Mouse (Mus musculus) ES-E14 (cell line): Measurements from ENCODE around the gene Olfr576. TPM values are rescaled to one million over a fixed set of nuclear protein-coding genes. Genes with fewer than 3 reads are reported as not detected.

ENCODE experiments used
- DNase-seq: peaks from one replicate; pipeline ENCODE4 v3.0.0-alpha.2; 2013; ENCODE audit warnings: low read depth, low spot score
- H3K27ac ChIP-seq: 2 replicates; pipeline ENCODE4 v1.5.1; 2012; ENCODE audit warnings: low read depth, mild to moderate bottlenecking, low read length, moderate library complexity, mixed read lengths; ENCODE audit not compliant: poor library complexity, insufficient read depth, severe bottlenecking
- H3K36me3 ChIP-seq: 2 replicates; pipeline ENCODE4 v1.6.1; 2012; ENCODE audit warnings: mild to moderate bottlenecking, low read length, moderate library complexity, mixed read lengths; ENCODE audit not compliant: control insufficient read depth, poor library complexity, insufficient read depth, severe bottlenecking
- H3K4me1 ChIP-seq, 2 experiments: fragments of 150-350 bp in 1 of 2; sonication (generic) in 1 of 2; 2 replicates each; pipeline ENCODE4 v1.6.1; 2012; ENCODE audit warnings: low read length in 2 of 2, mild to moderate bottlenecking in 1 of 2, mixed read lengths in 1 of 2; ENCODE audit not compliant: control insufficient read depth in 2 of 2, insufficient read depth in 2 of 2, poor library complexity in 1 of 2
- H3K4me3 ChIP-seq, 2 experiments: fragments of 150-350 bp in 1 of 2; sonication (generic) in 1 of 2; 2 replicates each; pipeline ENCODE4 v1.5.1; 2012; ENCODE audit warnings: low read length in 2 of 2, low read depth in 1 of 2, mild to moderate bottlenecking in 1 of 2, mixed read lengths in 1 of 2; ENCODE audit not compliant: insufficient read depth in 1 of 2, poor library complexity in 1 of 2, severe bottlenecking in 1 of 2
- H3K9ac ChIP-seq: 2 replicates; pipeline ENCODE4 v1.6.1; 2012; ENCODE audit warnings: low read depth, mild to moderate bottlenecking, low read length, mixed read lengths; ENCODE audit not compliant: poor library complexity, insufficient read depth, severe bottlenecking
- H3K9me3 ChIP-seq: fragments of 150-350 bp; sonication (generic); 2 replicates; pipeline ENCODE4 v1.6.1; 2012; ENCODE audit warnings: low read depth, mild to moderate bottlenecking, low read length; ENCODE audit not compliant: control insufficient read depth, insufficient read depth
- CHD2 ChIP-seq: IDR thresholded peaks from 2 replicates; pipeline ENCODE4 v1.6.1; 2014; ENCODE audit warnings: mild to moderate bottlenecking, low read depth, low read length, inconsistent platforms
- HCFC1 ChIP-seq: IDR thresholded peaks from 2 replicates; pipeline ENCODE4 v1.6.1; 2012; ENCODE audit warnings: low read length, inconsistent platforms, borderline replicate concordance; ENCODE audit not compliant: insufficient read depth
- MAFK ChIP-seq: IDR thresholded peaks from 2 replicates; pipeline ENCODE4 v1.6.1; 2014; ENCODE audit warnings: mild to moderate bottlenecking, low read depth, low read length, inconsistent platforms; ENCODE audit not compliant: insufficient read depth
- ZC3H11A ChIP-seq: IDR thresholded peaks from 2 replicates; pipeline ENCODE4 v1.6.1; 2012; ENCODE audit warnings: low read depth, mild to moderate bottlenecking, inconsistent platforms, low read length, borderline replicate concordance
- ZNF384 ChIP-seq: IDR thresholded peaks from 2 replicates; pipeline ENCODE4 v1.6.1; 2012; ENCODE audit warnings: low read depth, low read length, inconsistent platforms
- in situ Hi-C, 2 experiments: fragments of 600-800 bp; cut with MboI; formaldehyde crosslinking; loops; one replicate each; pipeline ENCODE4 v1.15.1; 2025; ENCODE audit warnings: low sequenced_read_pairs in 2 of 2, inconsistent platforms in 1 of 2; ENCODE audit not compliant: unreplicated experiment in 2 of 2
- total RNA-seq: library from RNA; depleted of rRNA; stranded (reverse); fragments of 300-350 nt; gene quantifications from 2 replicates; pipeline ENCODE4 v1.2.3, GENCODE M21; 2012

The Olfr576 gene
- total RNA-seq, 1 experiment: not detected

DNA sequence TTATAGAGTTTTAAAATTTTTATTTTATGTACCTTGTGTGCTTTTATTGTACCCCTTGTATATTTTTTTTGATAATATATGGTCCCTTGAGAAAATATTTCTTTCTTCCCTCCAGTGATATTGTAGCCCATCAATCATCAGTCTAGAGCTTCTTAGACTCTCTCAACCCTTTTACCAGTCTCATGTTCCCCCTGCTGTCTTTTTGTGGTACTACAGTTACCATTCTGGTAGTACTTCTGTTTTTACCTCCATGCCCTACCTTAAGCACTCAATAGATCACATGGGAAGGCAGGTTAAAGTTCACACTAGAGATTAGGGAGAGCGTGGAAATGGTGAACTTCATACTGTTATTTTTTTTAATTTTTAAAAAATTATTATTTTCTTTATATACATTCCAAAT is 42.8 kb upstream of the Olfr576 start:
- in situ Hi-C loops: loop anchor here (10.0 to 25.0 kb wide), 2 partner anchors 407 to 415 kb away; no protein-coding TSS in a partner anchor
- Histone ChIP-seq H3K9me3 (no peaks in the 10 kb centered on the region), H3K4me1 (no peaks in the 10 kb centered on the region), H3K36me3 (no peaks in the 10 kb centered on the region), H3K4me3 (no peak overlapping the region), H3K9ac (no peak overlapping the region), H3K27ac (no peak overlapping the region)
- peak; percentile 73 for DNase-seq
- no peak for TF ChIP-seq ZNF384
- TF ChIP-seq ZC3H11A: peak; percentile 91
- no peak for TF ChIP-seq HCFC1
- no peak for TF ChIP-seq CHD2
- TF ChIP-seq MAFK: no peak

DNA sequence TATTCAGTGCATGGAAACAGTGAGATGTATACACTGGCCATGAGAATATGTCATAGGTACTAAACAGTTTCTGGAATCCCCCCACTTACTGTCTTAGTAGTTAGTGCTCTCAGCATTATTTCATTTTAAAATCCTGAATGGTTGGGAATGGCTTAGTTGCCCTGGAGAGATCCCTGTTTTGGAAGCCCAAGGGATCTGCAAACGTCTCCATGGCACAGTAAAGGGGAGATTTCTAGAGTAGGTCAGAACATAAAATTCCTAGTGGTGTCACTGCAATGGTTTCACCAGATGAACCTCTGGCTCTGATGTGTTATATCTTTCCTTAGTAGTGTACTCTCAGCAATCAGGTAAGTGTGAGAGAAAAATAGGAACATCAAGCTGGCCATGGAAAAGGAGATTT is 38.4 kb upstream of the Olfr576 start, which contains the start of gene Olfr572:
Olfr572 (plus strand) TSS at position 301 of the 400 bp plus-strand sequence.
- H3K4me1 ChIP-seq: no peaks in the 10 kb centered on the region
- H3K27ac ChIP-seq: no peak within 1 kb of the TSS
- no peak for DNase-seq
- in situ Hi-C loops: loop anchor here in 1 of 2 experiments (25.0 kb wide), 1 partner anchor 412 kb away; no protein-coding TSS in a partner anchor
- H3K36me3 ChIP-seq: no peaks in the 10 kb centered on the region
- H3K9ac ChIP-seq: no peak within 1 kb of the TSS
- H3K9me3 ChIP-seq: no peaks in the 10 kb centered on the region
- TF ChIP-seq CHD2 (no peak), MAFK (no peak), ZC3H11A (no peak), ZNF384 (no peak), HCFC1 (no peak)
- H3K4me3 ChIP-seq: no peak within 1 kb of the TSS

DNA sequence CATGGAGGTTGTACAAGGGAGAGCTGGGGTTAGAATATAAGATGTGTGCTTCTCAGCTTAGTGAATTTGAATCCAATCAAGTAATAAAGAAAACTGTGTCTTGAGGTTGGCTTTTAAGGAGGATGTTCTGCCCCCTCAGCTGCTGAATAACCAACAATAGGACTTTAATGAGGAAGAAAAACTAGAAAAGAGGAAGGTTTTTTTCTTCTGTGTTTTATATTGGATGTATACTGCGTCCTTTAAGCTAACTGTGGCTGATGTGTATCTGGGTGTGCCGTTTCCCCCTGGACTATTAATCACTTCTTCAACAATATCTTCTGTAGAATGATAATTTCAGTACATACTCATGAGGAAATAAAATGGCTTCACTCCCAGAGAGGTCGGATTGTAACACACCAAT is 35.4 kb upstream of the Olfr576 start:
- in situ Hi-C loops: no loop called here
- TF ChIP-seq CHD2 (no peak), ZNF384 (no peak), MAFK (no peak), ZC3H11A (no peak), HCFC1 (no peak)

DNA sequence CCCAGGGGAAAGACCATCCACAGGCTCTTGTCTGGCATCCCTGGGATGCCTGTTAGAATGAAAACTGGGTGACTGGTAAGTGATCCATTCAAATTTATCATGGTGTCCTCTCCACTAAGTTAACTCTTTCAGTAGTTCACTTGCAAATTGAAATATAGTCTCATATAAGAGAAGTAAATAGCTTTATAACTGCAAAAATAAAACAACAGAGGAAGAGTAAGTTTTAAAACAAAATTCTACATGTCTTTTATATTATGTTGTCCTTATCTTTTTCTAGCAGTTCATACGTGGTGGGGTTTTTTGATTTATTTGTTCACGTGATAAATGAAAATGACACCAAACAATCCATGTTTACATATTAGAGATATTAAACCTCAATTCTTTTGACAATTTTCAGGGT is 20.0 kb upstream of the Olfr576 start, which contains the start of gene Olfr573-ps1:
Olfr573-ps1 (minus strand) TSS at position 101 of the 400 bp plus-strand sequence.
- no peaks in the 10 kb centered on the region for H3K9me3 ChIP-seq
- no peak for DNase-seq
- H3K27ac ChIP-seq: no peak within 1 kb of the TSS
- no peak within 1 kb of the TSS for H3K4me3 ChIP-seq
- TF ChIP-seq MAFK (no peak), CHD2 (no peak), ZC3H11A (no peak), HCFC1 (no peak), ZNF384 (no peak)
- H3K36me3 ChIP-seq: no peaks in the 10 kb centered on the region
- H3K4me1 ChIP-seq: no peaks in the 10 kb centered on the region
- in situ Hi-C loops: no loop called here
- no peak within 1 kb of the TSS for H3K9ac ChIP-seq

More for the DNA sequence above, 35.4 kb upstream of the Olfr576 start:
- no peaks in the 10 kb centered on the region for H3K4me1 ChIP-seq
- no peak overlapping the region for H3K4me3 ChIP-seq
- H3K9me3 ChIP-seq: no peaks in the 10 kb centered on the region
- DNase-seq: no peak
- no peaks in the 10 kb centered on the region for H3K36me3 ChIP-seq
- H3K9ac ChIP-seq: no peak overlapping the region
- H3K27ac ChIP-seq: no peak overlapping the region

DNA sequence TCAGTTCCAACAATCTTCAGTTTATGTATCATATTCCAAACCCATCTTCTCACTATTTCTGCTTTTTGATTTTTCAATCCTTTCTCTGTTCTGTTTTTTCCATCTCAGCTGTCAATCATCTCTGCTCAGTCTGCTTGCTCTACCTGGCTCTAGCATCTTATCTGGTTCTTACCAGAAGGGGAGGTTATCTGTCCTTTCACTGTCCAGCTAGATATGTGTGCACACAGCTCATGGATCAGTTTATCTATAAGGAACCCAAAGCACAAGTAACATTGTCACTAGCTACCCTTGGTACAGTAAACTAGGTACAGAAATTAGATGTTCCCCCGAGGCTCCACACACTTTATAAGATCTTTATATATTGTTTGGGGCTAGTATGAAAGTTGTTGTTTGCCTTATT is 19.0 kb upstream of the Olfr576 start:
- in situ Hi-C loops: no loop called here
- Histone ChIP-seq H3K9me3 (no peaks in the 10 kb centered on the region), H3K4me3 (no peak overlapping the region), H3K4me1 (no peaks in the 10 kb centered on the region), H3K27ac (no peak overlapping the region), H3K36me3 (no peaks in the 10 kb centered on the region), H3K9ac (no peak overlapping the region)
- no peak for TF ChIP-seq ZNF384
- TF ChIP-seq CHD2: no peak
- no peak for TF ChIP-seq ZC3H11A
- TF ChIP-seq MAFK: no peak
- no peak for TF ChIP-seq HCFC1
- DNase-seq: no peak
